Mouse (Mus musculus) embryonic facial prominence, embryonic 15.5 days (tissue): ENCODE results near the gene Daam2. TPM values are rescaled to one million over a fixed set of nuclear protein-coding genes. Genes with fewer than 3 reads are reported as not detected.

Experiments used
- ATAC-seq: fragments of 200-750 bp; cut with Nextera tagmentation; 2 replicates; pipeline ENCODE4 v1.8.0; 2017; ENCODE audit warnings: low read depth, moderate TSS enrichment; ENCODE audit not compliant: insufficient number of reproducible peaks, low FRiP score, low TSS enrichment
- H3K27ac ChIP-seq: fragments of 300-500 bp; sonication (generic); replicated peaks from 2 replicates; pipeline ENCODE4 v1.5.1; 2015; ENCODE audit warnings: mild to moderate bottlenecking, inconsistent platforms
- H3K27me3 ChIP-seq: fragments of 300-500 bp; sonication (generic); 2 replicates; pipeline ENCODE4 v1.6.1; 2015; ENCODE audit warnings: inconsistent platforms
- H3K36me3 ChIP-seq: fragments of 300-500 bp; sonication (generic); 2 replicates; pipeline ENCODE4 v1.6.1; 2015; ENCODE audit warnings: mild to moderate bottlenecking, inconsistent platforms
- H3K4me1 ChIP-seq: fragments of 300-500 bp; sonication (generic); 2 replicates; pipeline ENCODE4 v1.6.1; 2015; ENCODE audit warnings: inconsistent platforms
- H3K4me2 ChIP-seq: fragments of 300-500 bp; sonication (generic); replicated peaks from 2 replicates; pipeline ENCODE4 v1.6.1; 2015; ENCODE audit warnings: mild to moderate bottlenecking, inconsistent platforms
- H3K4me3 ChIP-seq: fragments of 300-500 bp; sonication (generic); replicated peaks from 2 replicates; pipeline ENCODE4 v1.5.1; 2015; ENCODE audit warnings: mild to moderate bottlenecking, inconsistent platforms
- H3K9ac ChIP-seq: fragments of 300-500 bp; sonication (generic); 2 replicates; pipeline ENCODE4 v1.6.1; 2015; ENCODE audit warnings: inconsistent platforms
- H3K9me3 ChIP-seq: fragments of 300-500 bp; sonication (generic); replicated peaks from 2 replicates; pipeline ENCODE4 v1.6.1; 2016; ENCODE audit warnings: inconsistent platforms
- WGBS: fragments of 180-500 bp; shearing (Covaris S2); methylation state at CpG from one replicate; pipeline ENCODE4 v1.1.7; 2015; 5-methylcytosine and 5-hydroxymethylcytosine counted together
- polyA plus RNA-seq: library from polyadenylated mRNA; unstranded; fragments of >200 nt; fragmentation: Nextera tagmentation; extraction: Ambion mirVana; gene quantifications from 2 replicates; pipeline ENCODE4 v1.2.1, GENCODE M21; 2015

Daam2 gene
- polyA plus RNA-seq, 1 experiment from 2014 or later = 13.1 TPM

GRCm38 (mm10) chr17:49517091-49517490 is 47.1 kb downstream of the Daam2 start:
- H3K9ac ChIP-seq = no peak overlapping the region
- no peak overlapping the region for H3K4me3 ChIP-seq
- peaks cover 20% of the 10 kb centered on the region for H3K4me1 ChIP-seq
- H3K36me3 ChIP-seq = no peaks in the 10 kb centered on the region
- WGBS = 66% methylated on average over 3 of the region's 3 CpGs
- ATAC-seq = no peak
- no peak overlapping the region for H3K27ac ChIP-seq
- H3K27me3 ChIP-seq = no peaks in the 10 kb centered on the region
- no peaks in the 10 kb centered on the region for H3K9me3 ChIP-seq
- no peak overlapping the region for H3K4me2 ChIP-seq

- Histone ChIP-seq H3K36me3 (no peaks in the 10 kb centered on the region), H3K9me3 (no peaks in the 10 kb centered on the region), H3K9ac (no peak overlapping the region), H3K27me3 (no peaks in the 10 kb centered on the region), H3K27ac (no peak overlapping the region), H3K4me2 (no peak overlapping the region), H3K4me3 (no peak overlapping the region), H3K4me1 (peaks cover 15% of the 10 kb centered on the region)
- WGBS = 40% methylated on average over 4 of the region's 4 CpGs
- ATAC-seq = no peak
Measured at GRCm38 (mm10) chr17:49515678-49516077, 48.5 kb downstream of the Daam2 start.

GRCm38 (mm10) chr17:49515141-49515540 is 49.0 kb downstream of the Daam2 start:
- Histone ChIP-seq H3K4me3 (no peak overlapping the region), H3K36me3 (no peaks in the 10 kb centered on the region), H3K9ac (no peak overlapping the region), H3K4me2 (no peak overlapping the region), H3K9me3 (no peaks in the 10 kb centered on the region), H3K4me1 (peaks cover 13% of the 10 kb centered on the region), H3K27me3 (no peaks in the 10 kb centered on the region), H3K27ac (no peak overlapping the region)
- ATAC-seq = no peak
- 87% methylated on average over 3 of the region's 3 CpGs for WGBS

GRCm38 (mm10) chr17:49512671-49513085 is 51.5 kb downstream of the Daam2 start:
- 53% methylated on average over 5 of the region's 5 CpGs for WGBS
- Histone ChIP-seq H3K27ac (no peak overlapping the region), H3K4me3 (no peak overlapping the region), H3K36me3 (no peaks in the 10 kb centered on the region), H3K4me1 (peaks cover 7% of the 10 kb centered on the region), H3K4me2 (no peak overlapping the region), H3K9me3 (no peaks in the 10 kb centered on the region), H3K27me3 (no peaks in the 10 kb centered on the region), H3K9ac (no peak overlapping the region)
- ATAC-seq = no peak

- Histone ChIP-seq H3K9ac (no peak overlapping the region), H3K36me3 (no peaks in the 10 kb centered on the region), H3K4me3 (no peak overlapping the region), H3K4me1 (no peaks in the 10 kb centered on the region), H3K9me3 (no peaks in the 10 kb centered on the region), H3K4me2 (no peak overlapping the region), H3K27ac (no peak overlapping the region), H3K27me3 (no peaks in the 10 kb centered on the region)
- WGBS = 88% methylated on average over 16 of the region's 16 CpGs
- no peak for ATAC-seq
Measured at GRCm38 (mm10) chr17:49509431-49509830, 54.7 kb downstream of the Daam2 start.

- no peaks in the 10 kb centered on the region for H3K9me3 ChIP-seq
- no peak overlapping the region for H3K4me2 ChIP-seq
- no peaks in the 10 kb centered on the region for H3K36me3 ChIP-seq
- no peak overlapping the region for H3K4me3 ChIP-seq
- no peak overlapping the region for H3K27ac ChIP-seq
- no peak overlapping the region for H3K9ac ChIP-seq
- ATAC-seq = no peak
- WGBS = 76% methylated on average over 6 of the region's 6 CpGs
- H3K27me3 ChIP-seq = no peaks in the 10 kb centered on the region
- no peaks in the 10 kb centered on the region for H3K4me1 ChIP-seq
Measured at GRCm38 (mm10) chr17:49503246-49503900, 60.8 kb downstream of the Daam2 start.

- Histone ChIP-seq H3K36me3 (peaks cover 10% of the 10 kb centered on the region; the same call in 1 of the 2 replicates), H3K4me2 (no peak overlapping the region), H3K9ac (no peak overlapping the region), H3K4me1 (no peaks in the 10 kb centered on the region), H3K27me3 (no peaks in the 10 kb centered on the region), H3K9me3 (no peaks in the 10 kb centered on the region), H3K27ac (no peak overlapping the region), H3K4me3 (no peak overlapping the region)
- no peak for ATAC-seq
- WGBS = 55% methylated on average over 2 of the region's 2 CpGs
Measured at GRCm38 (mm10) chr17:49500234-49500633, 63.9 kb downstream of the Daam2 start.

- 79% methylated on average over 2 of the region's 2 CpGs for WGBS
- no peak for ATAC-seq
- H3K27ac ChIP-seq = no peak overlapping the region
Measured at GRCm38 (mm10) chr17:49499635-49500034, 64.5 kb downstream of the Daam2 start.

GRCm38 (mm10) chr17:49498169-49498568 is 66.0 kb downstream of the Daam2 start:
- H3K9me3 ChIP-seq = no peaks in the 10 kb centered on the region
- H3K27me3 ChIP-seq = no peaks in the 10 kb centered on the region
- 66% methylated on average over 3 of the region's 3 CpGs for WGBS
- H3K27ac ChIP-seq = no peak overlapping the region
- H3K9ac ChIP-seq = no peak overlapping the region
- no peak for ATAC-seq
- H3K4me1 ChIP-seq = no peaks in the 10 kb centered on the region
- peaks cover 26% of the 10 kb centered on the region for H3K36me3 ChIP-seq
- no peak overlapping the region for H3K4me3 ChIP-seq
- no peak overlapping the region for H3K4me2 ChIP-seq

More at GRCm38 (mm10) chr17:49499635-49500034, 64.5 kb downstream of the Daam2 start:
- Histone ChIP-seq H3K36me3 (peaks cover 15% of the 10 kb centered on the region; the same call in 1 of the 2 replicates), H3K9ac (no peak overlapping the region), H3K27me3 (no peaks in the 10 kb centered on the region), H3K4me2 (no peak overlapping the region), H3K4me1 (no peaks in the 10 kb centered on the region), H3K9me3 (no peaks in the 10 kb centered on the region), H3K4me3 (no peak overlapping the region)

- peaks cover 54% of the 10 kb centered on the region for H3K36me3 ChIP-seq
- H3K4me1 ChIP-seq = no peaks in the 10 kb centered on the region
- no peaks in the 10 kb centered on the region for H3K27me3 ChIP-seq
- no peak overlapping the region for H3K4me3 ChIP-seq
- H3K4me2 ChIP-seq = no peak overlapping the region
- no peaks in the 10 kb centered on the region for H3K9me3 ChIP-seq
- 92% methylated on average over 4 of the region's 4 CpGs for WGBS
- H3K9ac ChIP-seq = no peak overlapping the region
- H3K27ac ChIP-seq = no peak overlapping the region
- no peak for ATAC-seq
Measured at GRCm38 (mm10) chr17:49493276-49493675, 70.9 kb downstream of the Daam2 start.

GRCm38 (mm10) chr17:49489098-49489497 is 75.0 kb downstream of the Daam2 start:
- no peak for ATAC-seq
- H3K4me3 ChIP-seq = no peak overlapping the region
- no peaks in the 10 kb centered on the region for H3K27me3 ChIP-seq
- H3K9me3 ChIP-seq = no peaks in the 10 kb centered on the region
- H3K4me2 ChIP-seq = no peak overlapping the region
- no peak overlapping the region for H3K9ac ChIP-seq
- H3K36me3 ChIP-seq = peaks cover 57% of the 10 kb centered on the region
- WGBS = 69% methylated on average over 5 of the region's 5 CpGs
- H3K4me1 ChIP-seq = no peaks in the 10 kb centered on the region
- H3K27ac ChIP-seq = no peak overlapping the region

- Histone ChIP-seq H3K9me3 (no peaks in the 10 kb centered on the region), H3K4me1 (no peaks in the 10 kb centered on the region), H3K27ac (no peak overlapping the region), H3K36me3 (peaks cover 61% of the 10 kb centered on the region), H3K4me3 (no peak overlapping the region), H3K4me2 (no peak overlapping the region), H3K27me3 (no peaks in the 10 kb centered on the region), H3K9ac (no peak overlapping the region)
- 54% methylated on average over 3 of the region's 3 CpGs for WGBS
- ATAC-seq = no peak
Measured at GRCm38 (mm10) chr17:49484435-49484834, 79.7 kb downstream of the Daam2 start.
